Mouse (Mus musculus): ENCODE data around the gene Cacna2d3. TPM values are rescaled to one million over a fixed set of nuclear protein-coding genes. Genes with fewer than 3 reads are reported as not detected.

The Cacna2d3 gene
- polyA plus RNA-seq, 1 experiment, result not detected

DNA sequence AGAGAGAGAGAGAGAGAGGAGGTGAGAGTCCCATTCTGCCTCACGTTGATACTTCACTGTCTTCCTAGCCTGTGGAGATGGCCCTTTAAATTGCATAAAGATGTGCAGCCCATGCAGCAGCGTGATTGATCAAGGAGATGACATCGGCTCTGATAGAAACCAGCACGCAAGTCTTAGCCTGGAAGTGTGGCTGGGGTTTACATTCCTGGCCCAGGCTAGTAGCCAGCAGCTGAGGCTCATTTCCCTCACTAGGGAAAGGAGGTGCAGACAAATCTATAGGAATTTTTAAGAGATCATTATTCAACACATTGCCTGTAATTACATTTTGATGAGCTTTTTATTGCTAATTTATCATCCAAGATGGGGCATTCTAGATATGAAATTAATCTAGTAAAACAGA lies 635.1 kb downstream of the Cacna2d3 start:
- TF ChIP-seq CTCF (IDR thresholded peaks at IDR 0.05; ENCODE audit: insufficient read depth, low read depth, low read length) (no peak), POLR2A (IDR thresholded peaks at IDR 0.05; ENCODE audit: insufficient read depth, low read depth, low read length) (no peak)
- Histone ChIP-seq H3K4me1 (ENCODE audit: control insufficient read depth, insufficient read depth, low read length) (no peaks in the 10 kb centered on the region), H3K4me3 (ENCODE audit: insufficient read depth, low read depth, low read length) (no peak overlapping the region), H3K27ac (ENCODE audit: insufficient read depth, low read depth, low read length) (no peak overlapping the region)
- 77% methylated on average over 4 of the region's 4 CpGs for WGBS

DNA sequence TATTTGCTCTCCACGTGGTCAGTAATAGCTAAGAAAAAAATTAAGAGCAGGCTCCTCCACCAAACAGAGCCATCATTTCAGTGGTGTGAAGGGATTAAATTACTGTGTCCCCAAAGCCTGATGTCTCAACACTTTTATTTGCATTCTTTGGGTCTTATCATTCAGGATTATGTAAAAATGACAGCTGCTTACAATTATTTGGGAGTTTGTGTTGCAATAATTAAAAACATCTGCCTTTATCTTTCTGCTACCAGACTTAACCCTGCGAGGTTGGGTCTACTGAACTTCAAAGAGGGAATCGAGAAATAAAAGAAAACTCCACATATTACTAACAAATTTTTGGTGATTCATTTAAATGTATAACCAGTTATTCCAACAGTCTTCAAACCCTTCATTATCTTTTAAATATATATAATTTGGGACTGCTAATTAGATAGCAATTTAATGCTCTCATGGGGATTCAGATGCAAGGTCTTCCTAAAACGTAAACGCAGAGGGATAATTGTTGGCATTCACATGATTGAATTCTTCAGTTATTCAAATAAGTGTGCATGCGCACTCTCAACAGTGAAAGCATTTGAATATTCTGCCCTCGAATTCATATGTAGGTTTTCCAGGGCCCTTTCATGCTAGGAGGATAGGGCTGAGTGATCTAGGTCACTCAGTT lies 636.0 kb downstream of the Cacna2d3 start:
- Histone ChIP-seq H3K4me1 (ENCODE audit: control insufficient read depth, insufficient read depth, low read length) (no peaks in the 10 kb centered on the region), H3K27ac (ENCODE audit: insufficient read depth, low read depth, low read length) (no peak overlapping the region), H3K4me3 (ENCODE audit: insufficient read depth, low read depth, low read length) (no peak overlapping the region)
- TF ChIP-seq CTCF (IDR thresholded peaks at IDR 0.05; ENCODE audit: insufficient read depth, low read depth, low read length) (no peak), POLR2A (IDR thresholded peaks at IDR 0.05; ENCODE audit: insufficient read depth, low read depth, low read length) (no peak)
- 24% methylated on average over 7 of the region's 7 CpGs for WGBS

GRCm38 (mm10) chr14:29082171-29082570 lies 639.5 kb downstream of the Cacna2d3 start:
- H3K4me1 ChIP-seq (ENCODE audit: control insufficient read depth, insufficient read depth, low read length), result no peaks in the 10 kb centered on the region
- no peak overlapping the region for H3K4me3 ChIP-seq (ENCODE audit: insufficient read depth, low read depth, low read length)
- TF ChIP-seq CTCF (IDR thresholded peaks at IDR 0.05; ENCODE audit: insufficient read depth, low read depth, low read length) (no peak), POLR2A (IDR thresholded peaks at IDR 0.05; ENCODE audit: insufficient read depth, low read depth, low read length) (no peak)
- no peak overlapping the region for H3K27ac ChIP-seq (ENCODE audit: insufficient read depth, low read depth, low read length)
- 93% methylated on average over 1 of the region's 1 CpGs for WGBS

DNA sequence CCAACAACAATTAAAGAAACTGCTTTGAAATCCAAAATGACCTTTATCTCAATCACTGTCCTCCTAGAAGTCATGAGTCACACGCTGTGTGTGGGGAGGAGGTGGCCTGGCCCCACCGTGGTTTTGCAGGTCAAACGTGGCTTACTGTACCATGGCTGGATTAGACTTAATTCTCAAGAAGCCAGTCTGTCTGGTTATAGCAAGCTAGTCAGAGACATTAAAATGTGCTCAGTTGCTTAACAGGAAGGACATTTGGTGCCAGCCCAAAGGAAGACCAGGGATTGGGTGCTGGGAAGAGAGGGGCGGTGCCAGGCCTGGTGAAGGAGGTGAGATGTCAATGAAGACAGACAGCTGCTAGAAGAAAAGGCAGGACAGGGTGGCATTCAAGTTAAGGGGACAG lies 641.0 kb downstream of the Cacna2d3 start:
- no peak overlapping the region for H3K4me3 ChIP-seq (ENCODE audit: insufficient read depth, low read depth, low read length)
- no peaks in the 10 kb centered on the region for H3K4me1 ChIP-seq (ENCODE audit: control insufficient read depth, insufficient read depth, low read length)

DNA sequence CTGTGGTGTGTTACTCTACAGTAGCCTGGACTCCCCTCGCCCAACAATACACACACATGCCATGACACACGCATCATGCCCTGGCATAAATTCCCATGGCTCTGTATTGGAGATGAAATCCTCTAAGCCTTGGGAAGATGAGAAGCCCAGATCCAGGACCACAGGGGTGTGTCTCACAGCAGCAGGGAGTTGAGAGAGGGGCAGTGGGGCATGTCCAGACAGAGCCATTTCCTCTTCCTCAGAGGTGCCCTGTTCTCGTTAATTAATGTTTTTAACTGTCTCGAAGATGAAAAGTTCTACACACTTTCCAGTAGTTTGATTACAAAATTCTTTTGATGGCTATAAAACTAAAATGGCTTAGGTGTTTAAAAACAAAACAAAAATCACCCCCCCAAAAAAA lies 641.4 kb downstream of the Cacna2d3 start:
- no peak for TF ChIP-seq POLR2A (IDR thresholded peaks at IDR 0.05; ENCODE audit: insufficient read depth, low read depth, low read length)
- TF ChIP-seq CTCF (IDR thresholded peaks at IDR 0.05; ENCODE audit: insufficient read depth, low read depth, low read length), result no peak
- Histone ChIP-seq H3K27ac (ENCODE audit: insufficient read depth, low read depth, low read length) (no peak overlapping the region), H3K4me3 (ENCODE audit: insufficient read depth, low read depth, low read length) (no peak overlapping the region), H3K4me1 (ENCODE audit: control insufficient read depth, insufficient read depth, low read length) (no peaks in the 10 kb centered on the region)
- WGBS, result 92% methylated on average over 4 of the region's 4 CpGs

More for the DNA sequence above, 641.0 kb downstream of the Cacna2d3 start:
- 92% methylated on average over 4 of the region's 4 CpGs for WGBS
- H3K27ac ChIP-seq (ENCODE audit: insufficient read depth, low read depth, low read length), result no peak overlapping the region
- TF ChIP-seq CTCF (IDR thresholded peaks at IDR 0.05; ENCODE audit: insufficient read depth, low read depth, low read length) (no peak), POLR2A (IDR thresholded peaks at IDR 0.05; ENCODE audit: insufficient read depth, low read depth, low read length) (no peak)

- Histone ChIP-seq H3K4me3 (ENCODE audit: insufficient read depth, low read depth, low read length) (no peak overlapping the region), H3K4me1 (ENCODE audit: control insufficient read depth, insufficient read depth, low read length) (no peaks in the 10 kb centered on the region), H3K27ac (ENCODE audit: insufficient read depth, low read depth, low read length) (no peak overlapping the region)
- TF ChIP-seq CTCF (IDR thresholded peaks at IDR 0.05; ENCODE audit: insufficient read depth, low read depth, low read length) (no peak), POLR2A (IDR thresholded peaks at IDR 0.05; ENCODE audit: insufficient read depth, low read depth, low read length) (no peak)
- 85% methylated on average over 3 of the region's 3 CpGs for WGBS
These were observed 644.2 kb downstream of the Cacna2d3 start for GRCm38 (mm10) chr14:29077418-29077817.

DNA sequence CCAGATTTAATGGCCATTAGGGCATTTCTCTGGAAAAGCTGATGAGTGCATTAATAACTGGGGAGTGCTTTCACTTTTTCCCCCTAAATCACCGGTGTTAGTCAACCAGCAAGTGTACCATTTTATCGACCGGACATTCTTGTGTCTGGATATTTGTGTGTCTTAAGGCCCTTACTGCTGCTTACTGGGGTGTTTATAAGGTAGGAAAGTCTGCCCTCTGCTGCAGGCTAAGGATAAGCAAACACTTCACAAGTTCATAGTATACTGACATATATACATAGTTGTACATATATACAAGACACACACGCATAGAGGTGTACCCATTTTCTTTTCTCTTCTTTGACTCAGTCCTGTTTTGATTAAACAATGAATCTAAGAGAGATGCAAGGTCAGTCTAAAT lies 647.9 kb downstream of the Cacna2d3 start:
- no peak for TF ChIP-seq POLR2A (IDR thresholded peaks at IDR 0.05; ENCODE audit: insufficient read depth, low read depth, low read length)
- no peak for TF ChIP-seq CTCF (IDR thresholded peaks at IDR 0.05; ENCODE audit: insufficient read depth, low read depth, low read length)
- 58% methylated on average over 4 of the region's 4 CpGs for WGBS
- Histone ChIP-seq H3K27ac (ENCODE audit: insufficient read depth, low read depth, low read length) (no peak overlapping the region), H3K4me1 (ENCODE audit: control insufficient read depth, insufficient read depth, low read length) (no peaks in the 10 kb centered on the region), H3K4me3 (ENCODE audit: insufficient read depth, low read depth, low read length) (no peak overlapping the region)

GRCm38 (mm10) chr14:29062676-29063075 lies 659.0 kb downstream of the Cacna2d3 start:
- Histone ChIP-seq H3K4me3 (ENCODE audit: insufficient read depth, low read depth, low read length) (no peak overlapping the region), H3K27ac (ENCODE audit: insufficient read depth, low read depth, low read length) (no peak overlapping the region), H3K4me1 (ENCODE audit: control insufficient read depth, insufficient read depth, low read length) (no peaks in the 10 kb centered on the region)
- TF ChIP-seq CTCF (IDR thresholded peaks at IDR 0.05; ENCODE audit: insufficient read depth, low read depth, low read length) (no peak), POLR2A (IDR thresholded peaks at IDR 0.05; ENCODE audit: insufficient read depth, low read depth, low read length) (no peak)
- WGBS, result 97% methylated on average over 2 of the region's 2 CpGs

- H3K27ac ChIP-seq (ENCODE audit: insufficient read depth, low read depth, low read length), result no peak overlapping the region
- 88% methylated on average over 1 of the region's 1 CpGs for WGBS
- TF ChIP-seq CTCF (IDR thresholded peaks at IDR 0.05; ENCODE audit: insufficient read depth, low read depth, low read length) (no peak), POLR2A (IDR thresholded peaks at IDR 0.05; ENCODE audit: insufficient read depth, low read depth, low read length) (no peak)
- no peak overlapping the region for H3K4me3 ChIP-seq (ENCODE audit: insufficient read depth, low read depth, low read length)
- no peaks in the 10 kb centered on the region for H3K4me1 ChIP-seq (ENCODE audit: control insufficient read depth, insufficient read depth, low read length)
These were observed 660.2 kb downstream of the Cacna2d3 start for GRCm38 (mm10) chr14:29061491-29061890.

Measured in olfactory bulb, adult 2 months (tissue).